ENCODE assay signal across 18 mouse cellular contexts in genomic region chr10:29595455-29595854, GRCm38 (mm10). TPM values are rescaled to one million over a fixed set of nuclear protein-coding genes. Genes with fewer than 3 reads are reported as not detected.
A peak's percentile ranks its signal among the peaks of the same experiment; 100 is the strongest.
DNase-seq lines count a peak whose midpoint lies in the region; ATAC-seq and TF ChIP-seq lines count a peak whose summit lies in the region.
"Had no signal": no experiment of that assay in that cellular context is flagged by ENCODE, and none has a peak within 500 bp of the region (broad histone marks: within the 10 kb centered on the region; RNA-seq: fewer than 3 reads in every experiment).

No protein-coding gene starts in this region.

- peak; percentile 50; the same call in 1 of the 2 replicates for ATAC-seq in forebrain, embryonic 16.5 days
- no peak for ATAC-seq in midbrain, embryonic 11.5 days (ENCODE audit: low FRiP score)
- ATAC-seq: activated CD4-positive, CD25-positive, alpha-beta regulatory T cell, adult 4 months; intestine, embryonic 15.5 days had no signal

- H3K4me3 ChIP-seq in forebrain, embryonic 16.5 days (replicated peaks; ENCODE audit: low read length): no peak overlapping the region
- H3K4me3 ChIP-seq in forebrain, embryonic 10.5 days: no peak overlapping the region
- no peak overlapping the region for H3K4me3 ChIP-seq in ES-E14 (ENCODE audit: insufficient read depth in 1 of 2, low read depth in 1 of 2, low read length in 2 of 2, poor library complexity in 1 of 2, severe bottlenecking in 1 of 2)
- no peak overlapping the region for H3K4me3 ChIP-seq in midbrain, embryonic 11.5 days (ENCODE audit: low read depth, low read length)
- H3K4me3 ChIP-seq: heart, adult 2 months; heart, embryonic 12.5 days; hindbrain, embryonic 10.5 days; intestine, embryonic 15.5 days had no signal

- no peak overlapping the region for H3K9ac ChIP-seq in forebrain, embryonic 16.5 days (replicated peaks; ENCODE audit: low read depth, low read length)
- no peak overlapping the region for H3K9ac ChIP-seq in ES-E14 (ENCODE audit: insufficient read depth, low read depth, low read length, poor library complexity, severe bottlenecking)
- no peak overlapping the region for H3K9ac ChIP-seq in midbrain, embryonic 11.5 days (ENCODE audit: low read length)
- H3K9ac ChIP-seq: heart, embryonic 12.5 days; hindbrain, embryonic 14.5 days; intestine, embryonic 15.5 days had no signal

- no peak overlapping the region for H3K27ac ChIP-seq in forebrain, embryonic 16.5 days (ENCODE audit: low read length)
- no peak overlapping the region for H3K27ac ChIP-seq in forebrain, embryonic 10.5 days
- H3K27ac ChIP-seq in ES-E14 (ENCODE audit: insufficient read depth, low read depth, low read length, poor library complexity, severe bottlenecking): no peak overlapping the region
- H3K27ac ChIP-seq in midbrain, embryonic 11.5 days (ENCODE audit: low read depth, low read length): no peak overlapping the region
- H3K27ac ChIP-seq: heart, adult 2 months; hindbrain, embryonic 10.5 days; hindbrain, embryonic 14.5 days; intestine, embryonic 15.5 days had no signal

- 0 out of 2 replicates have a peak, but pooled peaks cover 2% of the 10 kb centered on the region for H3K4me1 ChIP-seq in forebrain, embryonic 16.5 days (replicated peaks; ENCODE audit: control insufficient read depth, insufficient read depth, low read length)
- no peaks in the 10 kb centered on the region for H3K4me1 ChIP-seq in forebrain, embryonic 10.5 days
- no peaks in the 10 kb centered on the region for H3K4me1 ChIP-seq in ES-E14 (ENCODE audit: control insufficient read depth in 2 of 2, insufficient read depth in 2 of 2, low read length in 2 of 2, poor library complexity in 1 of 2)
- H3K4me1 ChIP-seq in midbrain, embryonic 11.5 days (ENCODE audit: control insufficient read depth, insufficient read depth, low read length): no peaks in the 10 kb centered on the region
- H3K4me1 ChIP-seq: heart, embryonic 12.5 days; hindbrain, embryonic 10.5 days; intestine, embryonic 15.5 days had no signal

- in situ Hi-C loops in ES-E14 (cut with MboI; ENCODE audit: low sequenced_read_pairs in 2 of 2, unreplicated experiment in 2 of 2): no loop called here

- H3K27me3 ChIP-seq in forebrain, embryonic 16.5 days (replicated peaks; ENCODE audit: control insufficient read depth, insufficient read depth, low read length): no peaks in the 10 kb centered on the region
- no peaks in the 10 kb centered on the region for H3K27me3 ChIP-seq in forebrain, embryonic 10.5 days (ENCODE audit: poor library complexity, severe bottlenecking)
- H3K27me3 ChIP-seq in midbrain, embryonic 11.5 days (ENCODE audit: control insufficient read depth, insufficient read depth, low read length): no peaks in the 10 kb centered on the region
- H3K27me3 ChIP-seq: heart, embryonic 12.5 days; intestine, embryonic 15.5 days had no signal

- no peaks in the 10 kb centered on the region for H3K36me3 ChIP-seq in forebrain, embryonic 16.5 days (ENCODE audit: control insufficient read depth, insufficient read depth)
- no peaks in the 10 kb centered on the region for H3K36me3 ChIP-seq in forebrain, embryonic 10.5 days (replicated peaks)
- H3K36me3 ChIP-seq in ES-E14 (ENCODE audit: control insufficient read depth, insufficient read depth, low read length, poor library complexity, severe bottlenecking): no peaks in the 10 kb centered on the region
- no peaks in the 10 kb centered on the region for H3K36me3 ChIP-seq in midbrain, embryonic 11.5 days (ENCODE audit: control insufficient read depth, insufficient read depth, low read length)
- H3K36me3 ChIP-seq: heart, embryonic 12.5 days; hindbrain, embryonic 10.5 days; intestine, embryonic 15.5 days had no signal

- no peaks in the 10 kb centered on the region for H3K9me3 ChIP-seq in forebrain, embryonic 16.5 days (ENCODE audit: control insufficient read depth, low read length)
- H3K9me3 ChIP-seq in forebrain, embryonic 10.5 days: no peaks in the 10 kb centered on the region
- H3K9me3 ChIP-seq in ES-E14 (ENCODE audit: control insufficient read depth, insufficient read depth, low read depth, low read length): no peaks in the 10 kb centered on the region
- H3K9me3 ChIP-seq in midbrain, embryonic 11.5 days (ENCODE audit: control insufficient read depth, low read length): no peaks in the 10 kb centered on the region
- H3K9me3 ChIP-seq: heart, embryonic 12.5 days; hindbrain, embryonic 10.5 days; intestine, embryonic 15.5 days had no signal

- no peak for DNase-seq in forebrain, embryonic 10.5 days (ENCODE audit: extremely low spot score, low spot score)
- DNase-seq in ES-E14 (ENCODE audit: low read depth, low spot score): peak; percentile 6
- peak; percentile 45 for DNase-seq in brain, adult 2 months (ENCODE audit: low read depth, low spot score)
- DNase-seq in midbrain, embryonic 11.5 days (ENCODE audit: low spot score, missing footprints): no peak
- no peak for DNase-seq in heart, adult 18-20 months
- DNase-seq: adrenal gland, postnatal 14 days; cerebellum, adult 2 months; cerebellum, postnatal 10 days; gastrocnemius, postnatal 36 days; heart, adult 2 months; kidney, adult 18-20 months had no signal

- WGBS in forebrain, embryonic 16.5 days: 23% methylated on average over 4 of the region's 4 CpGs
- WGBS in forebrain, embryonic 10.5 days: 49% methylated on average over 4 of the region's 4 CpGs
- 51% methylated on average over 4 of the region's 4 CpGs for WGBS in midbrain, embryonic 11.5 days

- no peak overlapping the region for H3K4me2 ChIP-seq in forebrain, embryonic 16.5 days (ENCODE audit: low read length)
- no peak overlapping the region for H3K4me2 ChIP-seq in midbrain, embryonic 11.5 days
- H3K4me2 ChIP-seq: heart, embryonic 12.5 days; hindbrain, embryonic 14.5 days; intestine, embryonic 15.5 days had no signal

TF ChIP-seq in ES-E14, 5 proteins besides CTCF, POLR2A, EP300 and RAD21:
- TF ChIP-seq ZC3H11A (IDR thresholded peaks at IDR 0.05; ENCODE audit: borderline replicate concordance, low read depth, low read length): no peak
- TF ChIP-seq HCFC1 (IDR thresholded peaks at IDR 0.05; ENCODE audit: borderline replicate concordance, insufficient read depth, low read length): no peak
- TF ChIP-seq CHD2 (IDR thresholded peaks at IDR 0.05; ENCODE audit: low read depth, low read length): no peak
- no peak for TF ChIP-seq ZNF384 (IDR thresholded peaks at IDR 0.05; ENCODE audit: low read depth, low read length)
- TF ChIP-seq MAFK (IDR thresholded peaks at IDR 0.05; ENCODE audit: insufficient read depth, low read depth, low read length): no peak

RNA-seq across cellular contexts. Expression of gene Rspo3, which starts 59.8 kb away (rescaled TPM):
- polyA plus RNA-seq in forebrain, embryonic 16.5 days (2015; fragmentation: Nextera tagmentation; extraction: Ambion mirVana): 15.6 and 19.2 TPM in 2 replicates
- 37.9 and 45.1 TPM in 2 replicates for polyA plus RNA-seq in forebrain, embryonic 10.5 days (2016; fragmentation: Nextera tagmentation; extraction: Ambion mirVana)
- 0.21 and 1.2 TPM in 2 replicates for total RNA-seq in ES-E14 (2012; rRNA removed)
- 11.0 and 12.5 TPM in 2 replicates for polyA plus RNA-seq in midbrain, embryonic 11.5 days (2014; fragmentation: Nextera tagmentation; extraction: Ambion mirVana)
- under 1 TPM; 0.20 to 0.33 TPM for total RNA-seq in heart, adult 18-20 months (2021)
- total RNA-seq: MEL had no signal

Comparison
In these comparisons a context has a peak if more than half of its experiments do, and no peak if none do; other contexts are left out.
1. DNase-seq: peak in ES-E14 (single experiment) and brain, adult 2 months (single experiment); none in forebrain, embryonic 10.5 days (single experiment), midbrain, embryonic 11.5 days (single experiment) and heart, adult 18-20 months (0 of 2).